Mouse (Mus musculus) thymus, postnatal 0 days (tissue): ENCODE results near the gene Vsir. TPM values are rescaled to one million over a fixed set of nuclear protein-coding genes. Genes with fewer than 3 reads are reported as not detected.

Experiments used
- DNase-seq: peaks from one replicate; pipeline ENCODE4 v3.0.0-alpha.2; 2015; ENCODE audit warnings: low spot score
- polyA plus RNA-seq: library from polyadenylated mRNA; unstranded; fragments of >200 nt; fragmentation: Nextera tagmentation; extraction: Ambion mirVana; gene quantifications from 2 replicates; pipeline ENCODE4 v1.2.1, GENCODE M21; 2015

Vsir gene
- polyA plus RNA-seq, 1 experiment from 2014 or later, result 15.2 TPM

DNA sequence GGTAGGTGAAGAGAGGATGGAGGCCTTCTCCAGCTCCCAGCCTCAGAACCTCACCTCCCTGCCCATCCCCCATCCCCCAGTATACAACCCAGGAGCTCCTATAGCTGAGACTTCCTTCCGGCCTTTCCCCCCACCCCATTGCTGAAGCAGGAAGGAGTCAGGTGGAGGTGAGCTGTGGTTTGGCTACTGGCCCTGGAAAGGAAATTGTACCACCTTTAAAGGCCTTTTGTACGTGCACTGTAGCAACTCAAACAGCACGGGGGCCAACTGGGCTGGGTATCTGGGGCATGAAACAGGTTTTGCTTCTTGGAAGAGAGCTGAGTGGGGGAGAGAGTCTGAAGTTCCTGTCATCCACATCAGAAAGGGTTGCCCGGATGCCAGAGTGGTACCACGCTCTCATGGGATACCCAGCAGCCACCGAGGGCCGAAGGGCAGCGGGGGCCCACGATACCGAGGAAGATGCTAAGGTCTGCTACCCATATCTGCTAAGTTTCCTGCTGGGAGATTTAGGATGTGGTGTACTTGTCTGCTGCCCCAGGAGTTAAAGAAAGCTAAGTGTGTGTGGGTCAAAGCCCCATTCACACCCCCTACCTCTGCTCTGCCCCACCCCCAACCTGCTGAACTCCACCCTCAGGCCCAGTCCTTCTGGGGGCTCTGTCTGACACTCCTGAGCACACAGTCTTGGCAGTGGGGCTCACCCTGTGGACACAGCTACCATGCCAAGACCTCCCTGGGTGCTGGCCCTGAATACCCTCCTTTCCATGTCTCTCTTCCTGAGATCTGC is 34.7 kb downstream of the Vsir start:
- DNase-seq, result peak; percentile 82

DNA sequence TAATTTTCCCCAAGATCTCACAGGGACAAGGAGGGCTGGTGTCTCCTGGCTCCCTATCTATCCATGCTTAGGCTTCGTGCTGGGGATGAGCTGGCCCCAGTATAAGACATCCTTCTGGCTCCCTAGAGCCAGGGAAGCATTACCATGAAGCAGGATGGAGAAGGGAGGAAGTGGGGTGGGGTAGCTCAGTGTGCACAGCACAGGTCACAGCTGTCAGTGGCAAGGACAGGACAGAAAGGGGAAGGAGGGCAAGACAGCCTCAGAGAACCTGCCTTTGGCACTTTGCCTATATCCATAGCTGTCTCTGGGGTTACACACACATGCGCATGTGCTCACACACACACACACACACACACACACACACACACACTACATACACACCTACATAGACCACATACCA is 41.7 kb downstream of the Vsir start:
- DNase-seq, result peak; percentile 37

DNA sequence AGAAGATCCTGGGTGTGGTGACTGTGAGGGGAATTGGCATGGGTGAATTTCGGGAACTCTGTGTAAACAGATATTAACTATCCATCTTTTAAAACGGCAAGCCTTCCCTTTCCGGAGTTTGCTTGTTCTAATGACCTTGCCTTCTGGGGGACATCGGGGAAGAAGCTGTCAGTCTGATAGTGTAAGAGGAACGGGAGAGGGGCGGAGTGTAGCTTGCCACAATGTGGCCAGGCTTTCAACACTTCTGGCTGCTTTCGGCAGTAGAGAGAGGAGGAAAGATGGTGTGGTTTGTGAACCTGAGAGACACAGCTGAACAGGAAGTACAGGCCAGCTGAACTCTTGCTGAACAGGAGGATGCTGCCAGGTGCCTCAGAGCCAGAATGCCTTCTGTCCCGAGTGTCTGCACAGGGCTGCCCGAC is 42.8 kb downstream of the Vsir start:
- DNase-seq, result peak; percentile 91

DNA sequence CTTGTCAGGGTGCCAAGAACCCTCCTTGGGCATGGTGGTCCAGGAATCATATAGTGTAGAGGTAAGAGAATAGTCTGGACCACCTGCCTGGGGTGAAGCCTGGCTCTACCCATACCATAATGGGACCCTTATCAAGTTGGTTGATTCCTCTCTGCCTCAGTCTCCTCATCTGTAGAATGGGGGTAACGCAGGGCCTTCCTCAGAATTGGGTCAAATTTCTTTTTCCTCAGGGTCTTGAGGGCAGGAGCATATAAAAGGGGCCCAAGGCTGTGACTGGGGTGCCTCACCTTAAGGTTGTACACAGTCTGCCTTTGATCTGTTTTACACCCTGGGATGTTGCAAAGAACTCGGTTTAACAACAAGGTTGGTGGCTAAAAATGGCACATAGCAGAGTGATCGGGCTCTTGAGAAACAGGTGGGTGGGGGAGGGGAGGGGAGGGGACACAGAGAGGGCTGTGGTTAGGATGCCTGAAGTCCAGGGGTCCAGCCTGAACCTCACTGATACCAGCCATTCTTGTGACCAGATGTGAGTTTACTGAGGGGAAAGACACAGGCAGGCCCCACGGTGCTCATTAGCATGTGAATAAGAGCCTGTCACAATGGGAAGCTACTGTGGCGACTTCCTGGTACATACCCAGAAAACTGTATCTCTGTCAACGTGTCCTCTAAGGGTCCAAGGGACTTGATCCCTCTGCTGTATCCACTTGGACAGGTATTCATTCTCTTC is 43.7 kb downstream of the Vsir start:
- peak; percentile 60 for DNase-seq

DNA sequence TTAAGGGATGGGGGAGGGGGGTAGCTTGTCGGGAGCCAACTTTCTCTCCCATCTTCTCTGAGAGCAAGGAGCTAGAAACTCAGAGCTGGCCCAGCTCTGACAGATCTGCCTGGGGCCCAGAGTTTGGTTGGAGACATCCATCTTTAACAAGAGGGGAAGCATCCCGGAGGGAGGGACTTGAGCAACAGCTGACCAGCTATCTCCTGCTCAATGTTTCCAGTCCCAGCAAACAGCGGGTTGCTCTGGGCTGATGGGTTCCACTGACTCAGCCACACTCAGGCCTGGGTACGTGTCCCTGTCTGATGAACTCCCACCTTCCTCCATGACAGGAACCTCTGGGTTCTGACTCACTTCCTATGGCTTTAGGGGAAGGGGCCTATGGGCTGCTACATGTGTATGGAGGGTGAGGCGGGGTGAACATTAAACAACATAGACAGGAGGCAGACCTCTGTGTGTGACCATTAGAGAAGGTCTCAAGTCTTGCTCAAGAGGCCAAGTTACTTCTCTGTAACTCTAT is 44.3 kb downstream of the Vsir start:
- DNase-seq, result peak; percentile 18

DNA sequence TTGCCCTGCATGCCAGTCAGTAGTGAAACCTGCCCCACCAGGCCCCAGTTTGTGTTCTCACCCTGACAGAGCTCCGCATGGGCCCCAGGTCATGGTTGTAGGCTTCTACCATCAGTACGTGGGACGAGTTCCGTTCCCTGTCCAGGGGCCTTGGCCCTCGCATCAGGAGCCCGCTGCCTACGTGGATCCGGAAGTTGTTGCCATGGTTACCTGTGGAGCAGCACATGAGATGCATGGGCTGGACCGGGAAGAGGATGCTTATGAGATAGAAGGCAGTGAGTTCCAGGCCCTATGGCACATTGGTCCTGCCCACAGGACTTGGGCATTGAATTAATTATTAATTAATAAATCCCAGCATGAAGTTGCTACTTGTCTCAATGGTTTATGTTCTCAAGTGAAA is 45.0 kb downstream of the Vsir start:
- DNase-seq, result no peak

DNA sequence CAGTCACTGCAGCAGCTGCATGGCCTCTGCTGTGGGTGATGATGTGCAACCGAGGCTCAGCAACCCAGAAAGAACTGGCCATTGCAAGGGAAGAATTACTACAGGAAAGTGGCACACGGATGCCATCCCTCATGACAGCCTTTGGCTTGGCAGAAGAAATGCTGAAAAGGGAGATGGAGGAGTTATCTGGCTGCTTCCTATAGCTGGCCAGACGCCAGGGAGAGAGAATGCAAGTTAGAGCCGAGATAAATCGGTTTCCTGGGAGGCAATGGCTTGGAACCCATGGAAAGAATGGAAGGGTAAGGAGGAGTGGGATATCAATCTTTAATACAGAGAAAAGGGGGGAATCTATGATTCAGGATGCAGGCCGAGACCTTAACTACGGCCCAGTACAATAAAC is 48.3 kb downstream of the Vsir start:
- DNase-seq, result no peak

DNA sequence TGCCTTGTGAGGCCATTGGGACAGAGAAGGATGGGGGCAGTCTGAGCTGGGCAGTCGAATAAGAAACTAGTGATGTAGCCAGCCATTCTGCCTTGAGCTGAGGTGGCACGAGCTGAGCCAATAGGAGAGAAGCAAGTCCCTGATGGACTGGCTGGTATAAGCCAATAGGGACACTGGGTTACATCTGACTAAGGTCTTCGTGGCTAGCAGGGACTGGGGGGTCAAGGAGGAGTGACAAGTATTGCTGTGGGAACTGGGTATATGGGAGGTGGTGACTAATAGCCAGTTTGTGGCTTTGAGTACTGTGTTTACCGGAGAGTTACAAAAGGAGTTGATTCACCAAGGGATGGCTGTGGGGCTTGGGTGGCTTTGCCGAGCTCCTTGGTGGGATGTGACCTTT is 49.0 kb downstream of the Vsir start:
- no peak for DNase-seq

DNA sequence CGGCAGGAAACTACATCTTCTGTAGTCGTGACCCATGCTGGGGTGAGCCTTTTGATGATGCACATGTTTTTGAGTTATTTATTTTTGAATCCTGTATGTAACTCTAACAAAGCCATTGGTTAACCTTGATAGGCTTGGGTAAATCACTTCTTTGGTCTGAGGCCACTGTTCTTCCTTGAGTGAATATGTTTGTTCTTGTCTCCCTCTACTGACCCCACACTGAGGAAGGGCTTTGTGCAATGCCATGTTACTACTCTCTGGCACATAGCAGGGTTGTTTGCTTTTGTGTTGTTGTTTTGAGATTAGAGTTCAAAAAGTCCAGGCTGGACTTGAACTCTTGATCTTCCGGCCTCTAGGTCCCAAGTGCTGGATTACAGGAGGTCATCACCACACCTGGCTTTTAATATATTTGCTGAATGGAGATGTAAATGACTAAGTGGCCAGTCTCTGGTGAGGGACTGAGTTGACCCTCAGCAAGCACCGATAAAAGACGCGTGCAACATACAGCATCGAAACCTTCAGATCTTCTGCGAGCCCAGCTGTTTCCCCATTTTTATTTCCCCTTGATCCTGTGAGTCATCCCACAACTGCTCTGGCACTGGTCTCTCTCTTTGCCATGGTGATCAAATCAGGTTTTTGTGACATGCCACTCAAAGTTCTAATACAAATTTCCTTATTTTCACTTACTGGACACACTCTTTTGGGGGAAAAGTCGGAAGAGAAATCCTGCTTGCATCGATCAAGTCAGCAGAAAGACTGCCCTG is 51.6 kb downstream of the Vsir start:
- DNase-seq, result no peak

DNA sequence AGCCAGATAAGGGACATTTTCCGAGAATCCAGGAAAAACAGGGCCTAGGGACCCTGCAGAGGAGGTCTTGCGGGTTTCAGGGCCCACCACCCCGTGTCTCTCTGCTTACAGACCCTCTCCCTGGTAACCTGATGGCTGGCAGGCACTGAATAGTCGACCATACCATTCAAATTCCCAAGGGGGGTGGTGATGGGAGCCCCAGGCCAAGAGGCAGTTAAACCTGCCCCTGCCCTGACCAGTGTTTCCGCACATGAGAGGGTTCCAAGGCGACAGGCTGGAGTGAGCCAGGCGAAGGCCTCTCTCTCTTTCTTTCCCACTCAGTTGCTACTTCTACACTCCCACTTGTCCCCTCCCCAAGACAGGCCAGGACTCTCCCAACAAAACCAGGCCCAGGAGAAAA is 52.8 kb downstream of the Vsir start, which contains the start of gene Gm17455:
Gene Gm17455, plus strand, starts transcription at position 278 of the 400 bp plus-strand sequence.
- DNase-seq, result no peak

DNA sequence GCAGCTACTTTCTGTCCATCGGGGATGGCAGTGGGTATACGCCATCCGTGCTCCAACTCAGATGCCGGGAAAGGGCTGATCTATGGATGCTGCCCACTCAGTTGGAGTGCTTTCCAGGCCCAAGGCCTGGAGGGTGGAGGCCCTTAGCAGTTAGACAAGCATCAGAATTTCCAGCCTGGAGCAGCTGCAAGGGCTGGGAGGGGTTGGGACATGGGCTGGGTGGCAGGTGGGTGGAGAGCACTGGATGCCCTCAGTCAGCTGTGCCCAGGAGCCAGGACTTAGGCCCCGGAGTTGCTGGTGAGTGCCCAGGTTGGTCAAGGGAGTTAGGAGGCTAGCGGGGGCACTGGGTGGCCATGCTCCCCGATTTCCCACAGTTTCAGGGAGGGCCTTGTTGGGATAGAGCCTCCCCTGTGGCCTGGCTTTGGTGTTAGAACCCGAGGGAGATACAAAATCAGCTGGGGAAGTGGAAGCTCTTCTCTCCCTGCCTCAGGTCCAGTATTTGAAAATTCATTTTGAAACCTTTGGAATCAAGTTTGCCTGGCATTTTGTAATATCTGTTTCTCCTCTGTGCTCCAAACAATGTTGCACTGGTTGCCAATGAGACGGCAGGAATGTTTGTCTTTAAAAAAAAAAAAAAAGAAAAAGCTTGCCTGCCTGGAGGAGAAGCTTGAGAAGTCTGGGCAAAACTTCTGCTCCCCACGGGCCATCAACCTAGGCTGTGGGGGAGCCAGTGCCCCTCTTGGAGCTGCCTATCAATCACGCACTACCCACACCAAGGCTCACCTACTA is 54.0 kb downstream of the Vsir start:
- no peak for DNase-seq

DNA sequence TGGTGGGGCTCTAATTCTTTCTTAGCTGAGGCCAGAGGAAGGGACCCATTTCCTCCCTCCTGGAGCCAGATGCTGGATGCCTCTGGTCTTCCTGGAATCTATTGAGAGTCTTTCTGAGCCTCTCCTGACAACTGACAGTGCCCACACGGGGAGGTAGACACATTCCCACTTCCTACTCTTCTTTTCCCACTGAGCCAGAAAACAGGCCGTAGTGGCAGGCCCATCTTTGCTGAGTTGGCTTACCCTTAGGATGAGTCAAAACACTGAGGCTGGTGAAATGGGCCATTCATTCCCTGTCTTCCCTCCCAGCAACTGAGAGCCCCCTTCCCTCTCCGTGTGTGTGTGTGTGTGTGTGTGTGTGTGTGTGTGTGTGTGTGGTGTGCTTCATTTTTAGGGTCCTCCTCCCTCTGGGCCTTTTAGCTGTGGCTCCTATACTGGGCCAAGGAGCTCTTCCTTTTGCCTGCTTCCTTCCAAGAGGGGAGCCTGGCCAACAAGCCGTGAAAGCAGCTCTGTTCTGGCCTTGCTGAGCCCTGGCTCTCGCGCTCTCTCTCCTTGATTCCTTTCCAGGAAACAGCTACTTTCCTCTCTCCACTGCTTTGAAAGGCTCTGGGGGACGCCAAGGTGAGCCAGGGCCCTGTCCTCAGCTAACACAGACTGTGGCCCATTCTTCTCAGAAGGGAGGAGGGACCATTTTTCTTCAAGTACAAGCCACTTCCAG is 59.0 kb downstream of the Vsir start:
- DNase-seq, result no peak

DNA sequence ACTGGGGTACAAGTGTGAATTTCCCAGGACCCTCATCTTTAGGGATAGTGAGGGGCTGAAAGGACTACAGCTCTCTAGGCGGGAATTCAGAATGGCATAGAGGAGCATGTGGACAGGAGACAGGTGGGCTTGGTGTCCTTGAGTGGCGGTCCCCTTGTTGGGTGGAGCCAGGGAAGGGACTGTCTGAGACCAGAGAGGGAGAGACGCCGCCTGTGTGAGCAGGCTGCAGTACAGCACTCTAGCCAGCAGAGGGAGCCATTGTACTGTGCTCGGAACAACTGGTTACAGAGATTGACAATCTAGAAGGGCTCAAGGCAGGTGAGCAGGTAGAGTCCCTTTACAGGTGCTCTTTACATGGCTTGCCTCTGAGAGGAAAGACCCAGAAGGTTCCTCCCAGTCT is 61.2 kb downstream of the Vsir start:
- peak; percentile 76 for DNase-seq

DNA sequence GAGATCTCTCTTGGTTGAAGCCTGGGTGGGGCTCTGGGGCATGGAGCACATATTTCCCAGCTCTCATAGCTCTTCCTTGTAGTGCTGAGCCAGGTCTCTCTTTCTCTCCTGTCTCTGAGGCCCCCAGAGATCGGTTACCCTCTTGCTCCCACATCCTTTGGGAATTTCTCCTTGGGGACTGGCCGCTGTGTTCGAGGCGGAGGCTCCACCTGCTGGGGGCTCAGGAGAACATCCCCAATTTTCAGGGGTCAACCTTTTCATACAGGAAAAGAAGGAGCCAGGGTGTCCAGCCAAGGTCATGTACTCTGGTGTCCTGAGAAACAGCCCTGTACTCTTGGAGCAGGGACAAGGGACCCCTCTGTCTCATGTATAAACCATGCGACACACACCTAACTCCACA is 65.1 kb downstream of the Vsir start:
- DNase-seq, result no peak

DNA sequence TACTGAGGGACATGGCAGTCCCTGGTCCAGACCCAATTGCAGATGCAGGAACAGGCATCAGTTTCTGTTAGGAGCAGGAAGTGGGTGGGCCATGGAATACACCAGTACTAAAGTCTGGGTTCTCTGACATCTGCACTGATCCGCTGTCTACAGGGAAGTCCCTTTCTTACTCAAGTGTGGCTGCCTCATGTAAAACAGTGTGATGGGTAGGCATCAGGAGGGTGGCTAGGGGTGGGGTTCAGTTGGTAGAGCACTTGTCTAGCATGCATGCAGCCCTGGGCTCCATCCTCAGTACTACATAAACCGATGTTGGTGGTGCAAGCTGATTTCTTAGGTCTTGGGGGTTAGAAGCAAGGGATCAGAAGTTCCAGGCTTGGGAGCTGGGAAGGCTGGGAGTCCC is 67.1 kb downstream of the Vsir start:
- DNase-seq, result no peak

DNA sequence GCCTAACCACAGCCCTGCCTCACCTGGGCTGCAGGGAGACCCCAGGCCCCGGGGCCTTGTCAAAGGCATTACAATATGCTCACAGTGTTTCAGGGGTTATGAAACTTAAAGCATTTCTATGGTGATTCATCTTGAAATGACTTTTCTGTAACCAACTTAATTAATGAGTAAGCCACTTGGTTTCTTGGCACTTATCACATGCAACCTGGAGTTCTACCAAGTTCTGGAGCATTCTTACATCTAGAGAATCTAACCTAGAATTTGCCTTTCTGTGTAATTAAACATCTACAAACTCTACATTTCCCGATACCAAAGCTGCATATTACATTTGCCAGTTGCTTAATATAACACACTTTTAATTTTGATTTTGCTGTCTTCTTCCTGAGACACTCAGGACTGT is 70.4 kb downstream of the Vsir start:
- DNase-seq, result peak; percentile 14

DNA sequence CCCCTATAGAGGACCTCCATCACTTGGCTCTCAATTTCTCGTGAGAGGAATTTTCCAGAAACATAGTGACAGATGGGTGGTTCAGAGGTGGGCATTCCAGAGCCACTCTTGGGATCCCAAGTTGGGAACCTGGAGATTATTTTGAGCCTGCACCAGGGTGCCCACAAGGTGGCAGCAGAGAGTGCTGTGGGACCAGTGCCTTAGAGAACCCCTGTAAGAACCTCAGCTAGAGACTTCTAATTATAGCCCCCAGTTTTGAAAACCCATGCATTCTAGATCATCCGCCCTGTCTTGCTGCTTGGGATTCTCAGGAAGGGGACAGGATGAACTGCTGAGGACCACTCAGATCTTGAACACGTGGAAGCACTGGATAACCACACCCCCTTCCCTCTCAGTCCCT is 71.5 kb downstream of the Vsir start:
- DNase-seq, result peak; percentile 73

DNA sequence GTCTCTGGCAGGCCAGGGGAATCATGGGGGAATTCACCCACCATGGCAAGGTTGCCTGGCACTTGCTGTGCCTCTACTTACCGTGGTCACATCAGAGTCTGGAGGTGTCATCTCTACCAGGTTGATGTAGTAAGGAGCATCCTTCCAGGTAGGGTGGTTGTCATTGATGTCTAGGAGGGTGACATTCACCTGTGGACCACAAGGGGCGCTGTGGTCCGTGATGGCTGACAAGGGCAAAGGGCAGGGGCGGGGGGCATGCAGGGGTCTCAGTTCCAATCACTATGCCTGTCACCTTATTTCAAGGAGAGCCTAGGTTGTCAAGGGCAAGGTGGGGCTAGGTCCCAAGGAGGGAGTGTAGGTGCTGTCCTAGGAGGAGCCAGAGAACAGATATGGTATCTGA is 73.0 kb downstream of the Vsir start:
- DNase-seq, result peak; percentile 52
